Mouse (Mus musculus) testis, adult 2 months (tissue): ENCODE results near the gene Ammecr1.

Source experiments
- CTCF ChIP-seq: fragments of 200-500 bp; IDR thresholded peaks from 2 replicates; pipeline ENCODE4 v1.5.1; 2012; ENCODE audit warnings: low read depth, mild to moderate bottlenecking, inconsistent platforms, low read length, moderate library complexity; ENCODE audit not compliant: control insufficient read depth, insufficient read depth, insufficient replicate concordance
- POLR2A ChIP-seq: fragments of 200-500 bp; IDR thresholded peaks from 2 replicates; pipeline ENCODE4 v1.6.1; 2012; ENCODE audit warnings: low read depth, mild to moderate bottlenecking, inconsistent platforms, low read length, moderate library complexity; ENCODE audit not compliant: control insufficient read depth

DNA sequence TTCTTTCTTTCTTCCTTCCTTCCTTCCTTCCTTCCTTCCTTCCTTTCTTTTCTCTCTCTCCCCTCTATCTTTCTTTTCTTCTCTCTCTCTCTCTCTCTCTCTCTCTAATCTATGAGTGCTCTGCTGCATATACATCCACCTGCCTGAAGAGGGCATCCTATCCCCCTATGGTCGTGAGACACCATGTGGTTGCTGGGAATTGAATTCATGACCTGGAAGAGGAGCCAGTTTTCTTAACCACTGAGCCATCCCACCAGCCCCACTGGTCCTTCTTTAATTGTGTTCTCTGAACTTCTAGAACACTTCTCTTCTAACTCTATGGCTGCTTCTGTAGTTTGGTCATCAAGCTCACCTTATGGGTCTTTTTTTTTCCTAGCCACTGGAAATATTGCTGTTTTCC lies 138.9 kb downstream of the Ammecr1 start:
- TF ChIP-seq POLR2A (no peak), CTCF (no peak)
